Mouse (Mus musculus): ENCODE data around the gene Selenoo. TPM values are rescaled to one million over a fixed set of nuclear protein-coding genes. Genes with fewer than 3 reads are reported as not detected.

The Selenoo gene
- 10 to 100 TPM; 29.8 to 29.9 TPM for total RNA-seq (2021)
- long read RNA-seq, experiment 1, transcript Selenoo-201 (9 exons, 2,383 nt) = major isoform, 93 of 109 reads
- long read RNA-seq, experiment 1, partial matches to known transcripts = 7 of 109 reads
- long read RNA-seq, experiment 1, other reads (novel, unspliced or antisense) = 9 of 109 reads
- long read RNA-seq, experiment 2, transcript Selenoo-201 (9 exons, 2,383 nt) = major isoform, 50 of 61 reads
- long read RNA-seq, experiment 2, partial matches to known transcripts = 3 of 61 reads
- long read RNA-seq, experiment 2, other reads (novel, unspliced or antisense) = 8 of 61 reads

DNA sequence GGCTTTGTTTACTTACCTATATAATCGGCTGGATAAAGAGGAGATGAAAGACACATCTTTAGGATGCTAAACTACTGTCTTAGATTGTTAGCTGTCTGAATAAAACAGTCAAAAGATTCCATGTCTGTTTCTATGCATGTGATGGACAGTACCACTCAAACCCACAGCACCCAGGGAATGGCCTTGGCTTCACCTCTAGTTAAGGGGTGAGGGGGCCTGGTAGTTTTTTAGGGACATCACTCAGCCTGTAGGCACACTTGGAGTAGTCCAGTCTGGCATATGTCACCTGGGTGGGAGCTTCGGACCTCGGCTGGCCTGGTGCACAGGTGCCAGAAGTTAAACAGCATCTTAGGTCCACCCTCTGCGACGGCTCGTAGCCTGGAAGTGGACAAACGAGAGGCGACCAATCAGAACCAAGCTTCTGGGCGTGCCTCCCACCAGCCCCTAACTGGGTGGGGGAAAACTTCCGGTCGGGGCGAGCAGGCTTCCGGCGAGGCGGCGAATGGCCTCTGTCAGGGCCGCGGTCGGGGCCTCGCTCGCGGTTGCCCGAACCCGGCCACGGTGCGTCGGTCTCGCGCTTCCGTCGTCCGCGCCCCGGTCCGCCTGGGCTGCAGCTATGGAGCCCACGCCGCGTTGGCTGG lies at the start of gene Selenoo:
Gene Selenoo, plus strand, starts transcription at position 478 of the 641 bp plus-strand sequence.
- DNase-seq = peak; percentile 95

DNA sequence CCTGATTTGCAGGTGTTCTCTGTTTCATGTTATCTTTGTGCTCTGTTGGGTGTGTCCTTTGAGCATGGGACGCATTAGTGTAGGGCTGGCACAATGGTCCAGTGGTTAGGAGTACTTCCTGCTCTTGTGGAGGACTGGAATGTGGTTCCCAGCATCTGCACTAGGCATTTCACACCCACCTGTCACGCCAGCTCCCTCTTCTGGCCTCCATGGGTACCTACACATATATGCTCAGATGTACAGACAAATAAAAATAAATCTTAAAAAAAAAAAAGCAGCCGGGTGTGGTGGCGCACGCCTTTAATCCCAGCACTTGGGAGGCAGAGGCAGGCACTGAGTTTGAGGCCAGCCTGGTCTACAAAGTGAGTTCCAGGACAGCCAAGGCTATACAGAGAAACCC lies 44.5 kb upstream of the Selenoo start:
- DNase-seq = no peak

DNA sequence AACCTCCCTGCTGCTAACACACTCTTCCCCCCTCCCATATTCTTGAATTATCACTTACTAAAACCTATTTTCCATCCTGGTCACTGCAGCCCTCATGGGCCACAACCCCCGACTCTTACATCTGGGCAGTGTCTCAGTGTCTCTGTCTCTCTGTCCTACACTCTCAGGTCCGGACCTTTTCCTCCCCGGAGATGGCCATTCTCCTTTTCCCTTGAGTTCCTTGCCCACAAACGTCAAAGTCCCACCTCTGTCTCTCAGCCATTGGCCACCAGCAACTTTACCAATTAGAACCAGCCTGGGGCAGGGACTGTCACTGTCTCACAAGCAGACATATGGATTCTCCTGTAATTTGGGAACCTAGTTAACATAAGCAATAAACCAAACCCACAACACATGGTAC lies 42.5 kb upstream of the Selenoo start:
- no peak for DNase-seq

DNA sequence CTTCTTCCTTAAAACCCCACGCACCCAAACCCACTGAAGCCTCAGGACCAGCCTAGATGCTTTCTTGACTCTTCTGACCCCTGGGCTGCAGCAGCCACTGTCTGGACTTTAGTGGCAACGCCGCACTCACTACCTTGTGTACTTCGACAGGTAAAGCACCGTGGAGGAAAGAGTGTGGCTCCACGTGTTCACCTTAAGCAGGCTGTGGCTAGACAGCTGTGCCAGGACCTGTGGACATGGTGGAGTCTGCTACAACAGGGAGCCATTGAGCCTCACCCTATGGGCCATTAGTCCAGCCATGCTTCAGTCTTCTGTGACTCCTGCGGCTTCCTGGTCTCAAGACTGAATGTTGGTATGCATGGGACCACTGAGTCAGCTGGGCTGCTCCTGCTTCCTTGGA lies 34.2 kb upstream of the Selenoo start:
- no peak for DNase-seq

DNA sequence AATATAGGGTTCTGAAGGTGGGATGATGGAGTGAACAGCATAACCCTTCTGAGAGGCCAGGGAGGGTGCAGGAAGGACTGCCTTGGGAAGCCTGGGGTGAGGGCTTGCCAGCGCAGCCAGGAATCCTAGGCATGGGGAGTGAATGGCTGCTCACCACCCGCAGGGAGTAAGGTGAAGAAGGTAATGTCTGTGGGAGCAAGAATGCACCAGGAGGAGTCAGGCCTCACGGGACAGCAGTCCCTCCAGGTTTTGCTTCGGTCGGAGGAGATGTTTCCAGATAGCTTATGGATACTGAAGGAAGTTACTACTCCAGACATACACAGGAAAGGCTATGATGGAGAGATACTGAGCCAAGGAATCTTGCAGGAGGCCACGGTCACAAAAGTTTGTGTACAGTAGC lies 30.1 kb upstream of the Selenoo start:
- no peak for DNase-seq

DNA sequence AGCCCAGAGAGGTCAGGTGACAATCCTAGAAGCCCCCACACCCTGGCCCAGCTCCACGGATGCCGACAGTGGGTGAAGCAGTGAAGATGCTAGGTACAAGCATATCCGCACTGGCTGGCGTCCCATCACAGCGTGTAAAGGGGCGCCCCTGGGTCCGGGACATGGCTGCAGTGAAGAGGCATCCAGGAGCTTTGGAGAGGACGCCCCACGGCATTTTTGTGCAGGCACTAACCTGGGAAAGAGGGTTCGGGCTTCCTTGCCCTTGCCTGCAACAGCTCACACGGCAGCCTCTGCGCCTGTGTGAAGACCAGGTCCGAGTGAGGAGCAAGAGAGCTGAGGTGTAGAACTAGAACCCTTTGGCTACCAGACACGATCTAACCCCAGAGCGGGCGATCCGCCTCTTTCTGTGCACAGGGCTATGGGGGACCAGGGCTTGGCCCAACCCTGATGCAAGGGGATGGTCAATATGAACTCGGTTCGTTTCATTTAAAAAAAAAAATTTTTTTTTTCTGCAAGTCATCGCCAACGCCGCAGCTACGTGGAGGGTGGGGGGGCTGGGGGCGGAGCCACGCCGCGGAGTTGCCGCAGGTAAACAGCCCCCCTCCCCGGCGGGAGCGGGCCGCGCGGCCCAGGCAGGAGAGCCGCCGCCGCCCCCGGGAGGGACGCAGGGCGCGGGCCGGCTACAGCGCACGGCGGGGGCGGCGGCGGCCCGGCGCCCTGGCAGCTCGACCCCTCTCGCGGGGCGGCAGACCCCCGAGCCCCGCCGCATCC lies 29.5 kb upstream of the Selenoo start, which contains the start of gene Panx2:
Gene Panx2, plus strand, starts transcription at position 574 of the 771 bp plus-strand sequence.
- DNase-seq = no peak

DNA sequence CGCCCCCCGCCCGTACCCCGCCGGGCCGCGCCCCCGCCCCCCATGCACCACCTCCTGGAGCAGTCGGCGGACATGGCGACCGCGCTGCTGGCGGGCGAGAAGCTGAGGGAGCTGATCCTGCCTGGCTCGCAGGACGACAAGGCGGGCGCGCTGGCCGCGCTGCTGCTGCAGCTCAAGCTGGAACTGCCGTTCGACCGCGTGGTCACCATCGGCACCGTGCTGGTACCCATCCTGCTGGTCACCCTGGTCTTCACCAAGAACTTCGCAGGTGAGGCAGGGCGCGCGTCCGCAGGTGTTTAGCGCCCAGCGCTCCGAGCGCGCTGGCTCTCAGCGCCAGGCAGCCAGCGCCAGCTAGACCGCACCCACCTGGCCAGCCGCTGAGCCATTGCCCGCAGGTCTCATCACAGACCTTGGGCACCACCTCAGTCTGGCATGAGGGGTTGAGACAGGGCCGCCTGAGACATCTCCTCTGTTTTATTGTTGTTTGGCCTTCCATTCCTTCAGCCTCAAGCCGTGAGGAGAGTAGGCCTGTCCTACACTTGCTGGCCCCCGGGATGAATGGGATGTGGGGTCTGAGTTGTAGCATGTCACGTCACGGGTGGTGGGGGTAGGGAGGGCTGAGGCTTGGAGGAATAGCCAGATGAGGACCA lies 28.7 kb upstream of the Selenoo start:
- peak; percentile 50 for DNase-seq

DNA sequence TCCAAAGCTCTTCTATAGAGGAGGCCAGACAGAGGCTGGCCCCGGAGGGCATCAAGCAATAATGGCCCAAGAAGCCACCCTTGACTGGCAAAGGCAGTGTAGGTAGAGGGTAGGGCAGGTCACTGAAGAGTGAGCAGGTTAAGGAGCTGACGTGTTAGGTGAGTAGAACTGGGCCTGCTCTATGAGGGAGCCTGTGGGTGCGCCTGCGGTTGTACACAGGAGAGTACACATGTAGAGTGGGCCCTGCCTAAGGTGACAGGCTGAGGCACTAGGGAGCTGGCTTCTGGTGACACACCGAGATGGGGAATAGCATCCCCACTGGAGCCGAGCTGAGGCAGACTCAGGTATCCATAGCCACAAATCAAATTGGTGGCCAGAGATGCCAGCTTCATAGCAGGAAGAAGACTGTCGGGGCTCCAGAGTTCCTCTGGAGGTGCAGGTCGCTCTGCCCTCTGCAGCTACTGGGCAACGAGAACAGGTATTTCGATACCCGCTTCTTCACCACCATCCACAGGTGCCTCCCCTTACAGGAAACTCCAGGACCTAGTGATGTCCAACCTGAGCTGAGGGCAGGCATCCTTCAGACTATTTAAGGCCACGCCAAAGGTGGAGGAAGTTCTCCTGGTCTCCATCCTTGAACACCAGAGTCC lies 27.9 kb upstream of the Selenoo start:
- no peak for DNase-seq

DNA sequence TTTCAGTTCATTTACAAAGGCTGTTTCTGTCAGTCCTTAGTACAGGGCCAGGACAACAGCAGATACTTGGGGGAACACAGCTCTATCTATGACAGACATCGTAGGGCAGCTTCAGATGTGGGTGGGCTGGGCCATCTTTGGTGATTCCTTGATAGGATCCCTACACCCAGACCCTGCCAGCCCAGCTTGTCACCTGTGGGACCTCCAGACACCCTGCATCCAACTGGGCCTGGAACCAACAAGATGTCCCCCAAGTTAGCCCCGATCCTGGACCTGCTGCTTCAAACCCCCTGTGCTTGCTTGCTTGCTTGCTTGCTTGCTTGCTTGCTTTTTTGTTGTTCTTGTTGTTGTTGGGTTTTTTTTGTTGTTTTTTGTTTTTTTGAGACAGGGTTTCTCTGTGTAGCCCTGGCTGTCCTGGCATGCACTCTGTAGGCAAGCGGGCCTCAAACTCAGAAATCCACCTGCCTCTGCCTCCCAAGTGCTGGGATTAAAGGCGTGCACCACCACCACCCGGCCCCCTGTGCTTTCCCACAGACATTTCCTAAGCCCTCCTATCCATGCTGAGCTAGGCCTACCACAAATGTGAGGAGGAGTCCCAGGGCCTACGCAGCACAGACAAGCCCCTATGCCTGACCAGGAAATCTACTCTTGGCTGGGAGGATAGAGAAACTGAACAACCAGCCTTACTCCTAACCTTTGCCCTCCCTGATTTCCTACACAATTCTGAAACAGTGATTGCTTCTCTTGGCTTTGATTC lies 26.9 kb upstream of the Selenoo start:
- no peak for DNase-seq

DNA sequence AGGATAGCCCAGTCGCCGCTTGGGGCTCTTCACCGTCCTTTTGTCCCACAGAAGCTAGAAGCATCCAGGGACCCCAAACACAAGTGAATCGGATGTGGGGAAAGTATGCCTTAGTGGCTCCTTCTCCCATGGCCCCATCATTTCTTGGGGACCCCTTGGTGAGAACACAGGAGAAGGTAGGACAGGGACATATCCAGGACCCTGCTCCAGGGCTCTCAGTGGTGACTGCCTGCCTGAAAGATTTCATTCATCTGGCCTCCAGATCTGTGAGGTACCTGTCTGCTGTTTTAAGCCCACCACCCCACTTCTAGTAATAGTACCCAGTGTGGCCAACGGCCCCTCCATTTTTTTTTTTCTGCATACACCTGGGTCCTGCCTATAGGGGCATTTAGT lies 26.4 kb upstream of the Selenoo start:
- DNase-seq = no peak

DNA sequence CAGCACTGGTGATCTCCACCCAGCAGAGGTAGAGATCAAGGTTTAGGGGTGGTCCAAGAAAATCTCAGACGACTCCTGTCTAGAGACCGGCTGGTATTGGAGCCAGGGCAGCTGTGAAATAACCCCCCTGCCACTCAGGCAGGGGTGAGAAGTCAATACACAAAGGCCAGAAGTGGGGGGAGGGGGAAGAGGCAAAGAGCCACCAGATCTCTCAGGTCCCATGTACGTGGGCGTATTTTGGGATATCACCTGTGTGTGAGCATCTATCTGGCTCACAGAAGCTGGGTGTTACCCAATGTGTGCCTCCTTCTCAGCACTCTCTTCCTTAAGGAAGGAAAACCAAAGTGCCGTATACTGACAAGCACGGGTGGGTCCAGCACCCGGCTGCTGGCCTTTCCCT lies 25.9 kb upstream of the Selenoo start:
- no peak for DNase-seq

DNA sequence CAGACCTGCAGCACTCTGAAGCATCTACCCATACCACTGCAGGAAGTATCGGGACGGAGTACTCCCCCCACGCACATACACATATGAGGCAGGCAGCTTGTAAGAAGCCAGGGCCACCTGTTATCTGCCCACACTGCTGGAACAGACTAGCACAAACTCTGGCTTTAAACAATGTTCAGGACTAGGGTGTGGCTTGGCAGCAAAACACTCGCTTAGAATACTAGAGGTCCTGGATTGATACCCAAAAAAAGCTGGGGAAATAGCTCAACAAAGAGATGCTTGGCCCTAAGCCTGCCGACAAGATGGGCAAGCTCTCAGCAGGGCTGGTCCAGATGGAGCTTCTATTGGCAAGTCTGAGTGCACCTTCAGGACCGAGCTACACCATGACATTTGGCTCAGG lies 25.3 kb upstream of the Selenoo start:
- no peak for DNase-seq

DNA sequence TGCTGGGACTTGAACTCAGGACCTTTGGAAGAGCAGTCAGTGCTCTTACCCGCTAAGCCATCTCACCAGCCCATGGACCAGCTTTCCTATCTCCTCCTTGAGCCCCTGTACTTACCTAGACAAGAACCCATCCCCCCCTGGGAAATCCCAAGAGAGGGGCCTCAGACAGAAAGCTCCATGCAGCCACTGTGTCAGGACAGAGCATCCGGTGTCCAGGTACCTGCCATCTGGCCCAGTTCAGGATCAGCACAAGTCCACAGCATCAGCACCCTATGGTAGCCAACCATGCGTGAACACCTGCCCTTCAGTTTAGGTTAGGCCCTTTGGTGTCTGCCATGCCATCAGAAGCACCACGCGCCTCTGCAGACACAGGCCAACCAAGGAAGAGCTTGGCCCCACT lies 24.0 kb upstream of the Selenoo start:
- DNase-seq = peak; percentile 0

DNA sequence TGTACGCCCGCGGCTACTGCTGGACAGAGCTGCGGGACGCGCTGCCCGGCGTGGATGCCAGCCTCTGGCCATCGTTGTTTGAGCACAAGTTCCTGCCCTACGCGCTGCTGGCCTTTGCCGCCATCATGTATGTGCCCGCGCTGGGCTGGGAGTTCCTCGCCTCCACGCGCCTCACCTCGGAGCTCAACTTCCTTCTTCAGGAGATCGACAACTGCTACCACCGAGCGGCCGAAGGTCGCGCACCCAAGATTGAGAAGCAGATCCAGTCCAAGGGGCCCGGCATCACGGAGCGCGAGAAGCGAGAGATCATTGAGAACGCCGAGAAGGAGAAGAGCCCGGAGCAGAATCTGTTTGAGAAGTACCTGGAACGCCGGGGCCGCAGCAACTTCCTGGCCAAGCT lies 21.3 kb upstream of the Selenoo start:
- DNase-seq = no peak

DNA sequence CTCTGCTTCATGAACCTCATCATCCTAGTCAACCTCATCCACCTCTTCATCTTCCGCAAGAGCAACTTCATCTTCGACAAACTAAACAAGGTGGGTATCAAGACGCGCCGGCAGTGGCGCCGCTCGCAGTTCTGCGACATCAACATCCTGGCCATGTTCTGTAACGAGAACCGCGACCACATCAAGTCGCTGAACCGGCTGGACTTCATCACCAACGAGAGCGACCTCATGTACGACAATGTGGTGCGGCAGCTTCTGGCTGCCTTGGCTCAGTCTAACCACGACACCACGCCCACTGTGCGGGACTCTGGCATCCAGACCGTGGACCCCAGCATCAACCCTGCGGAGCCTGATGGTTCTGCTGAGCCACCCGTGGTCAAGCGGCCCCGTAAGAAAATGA lies 20.7 kb upstream of the Selenoo start:
- DNase-seq = no peak

DNA sequence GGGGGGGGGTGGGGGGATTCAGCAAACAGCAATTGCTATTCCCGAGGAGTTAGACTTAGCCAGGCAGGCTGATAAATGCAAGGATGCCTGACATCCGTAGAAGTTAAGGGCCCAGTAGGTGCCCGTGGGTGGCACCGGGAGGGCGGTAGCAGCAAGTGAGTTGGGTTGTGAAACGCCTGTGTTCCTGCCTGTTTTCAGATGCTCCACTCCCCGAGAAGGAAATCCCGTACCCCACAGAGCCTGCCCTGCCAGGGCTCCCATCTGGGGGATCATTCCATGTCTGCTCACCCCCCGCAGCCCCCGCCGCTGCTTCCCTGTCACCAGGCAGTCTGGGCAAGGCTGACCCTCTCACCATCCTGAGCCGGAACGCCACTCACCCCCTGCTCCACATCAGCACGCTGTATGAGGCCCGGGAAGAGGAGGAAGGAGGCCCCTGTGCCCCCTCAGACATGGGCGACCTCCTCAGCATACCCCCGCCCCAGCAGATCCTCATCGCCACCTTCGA lies 19.5 kb upstream of the Selenoo start:
- no peak for DNase-seq

DNA sequence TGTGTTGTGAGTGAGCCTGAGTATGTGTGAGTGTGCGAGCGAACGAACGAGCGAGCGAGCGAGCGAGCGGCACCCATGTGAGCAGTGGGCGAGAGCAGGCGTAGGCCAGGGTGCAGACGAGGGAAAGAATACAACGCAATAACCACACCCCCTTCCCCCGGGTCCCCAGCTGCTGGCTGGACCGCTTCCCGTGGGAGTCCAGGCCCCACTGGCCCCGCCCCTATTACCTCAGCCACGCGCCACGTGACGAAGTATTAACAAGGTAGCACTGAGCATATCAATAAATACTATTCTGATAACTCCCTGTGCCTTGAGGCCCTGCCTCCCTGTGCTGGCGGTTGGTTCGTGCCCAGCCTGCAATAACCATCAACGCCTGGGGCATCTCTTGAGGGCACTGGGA lies 18.3 kb upstream of the Selenoo start:
- DNase-seq = no peak

DNA sequence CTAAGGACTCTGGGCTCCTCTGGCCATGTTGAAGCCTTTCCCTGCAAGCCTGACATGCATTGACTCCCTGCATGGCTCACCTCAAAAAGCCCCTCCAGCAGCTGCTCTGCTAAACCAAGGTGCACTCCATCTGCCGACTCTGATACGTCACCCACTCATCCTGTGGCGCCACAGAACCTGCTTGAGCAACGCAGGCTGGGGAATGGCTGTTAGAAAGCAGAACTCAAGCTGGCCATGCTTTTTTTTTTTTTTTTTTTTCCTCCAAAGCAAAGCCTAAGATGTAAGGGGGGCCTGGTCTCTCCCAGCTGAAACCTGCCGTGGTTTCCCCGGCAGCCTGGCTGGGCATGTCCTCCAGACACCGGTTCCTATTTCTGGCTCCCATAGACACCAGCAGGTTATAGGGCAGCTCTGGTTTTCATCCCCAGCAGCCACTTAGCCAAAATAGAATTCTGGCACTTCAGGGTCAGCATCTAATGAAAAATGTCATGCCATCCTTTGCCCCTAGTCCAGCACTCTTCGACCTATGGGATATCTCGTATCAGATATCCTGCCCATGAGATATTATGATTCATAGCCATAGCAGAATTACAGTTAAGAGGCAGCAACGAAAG lies 14.8 kb upstream of the Selenoo start:
- no peak for DNase-seq

DNA sequence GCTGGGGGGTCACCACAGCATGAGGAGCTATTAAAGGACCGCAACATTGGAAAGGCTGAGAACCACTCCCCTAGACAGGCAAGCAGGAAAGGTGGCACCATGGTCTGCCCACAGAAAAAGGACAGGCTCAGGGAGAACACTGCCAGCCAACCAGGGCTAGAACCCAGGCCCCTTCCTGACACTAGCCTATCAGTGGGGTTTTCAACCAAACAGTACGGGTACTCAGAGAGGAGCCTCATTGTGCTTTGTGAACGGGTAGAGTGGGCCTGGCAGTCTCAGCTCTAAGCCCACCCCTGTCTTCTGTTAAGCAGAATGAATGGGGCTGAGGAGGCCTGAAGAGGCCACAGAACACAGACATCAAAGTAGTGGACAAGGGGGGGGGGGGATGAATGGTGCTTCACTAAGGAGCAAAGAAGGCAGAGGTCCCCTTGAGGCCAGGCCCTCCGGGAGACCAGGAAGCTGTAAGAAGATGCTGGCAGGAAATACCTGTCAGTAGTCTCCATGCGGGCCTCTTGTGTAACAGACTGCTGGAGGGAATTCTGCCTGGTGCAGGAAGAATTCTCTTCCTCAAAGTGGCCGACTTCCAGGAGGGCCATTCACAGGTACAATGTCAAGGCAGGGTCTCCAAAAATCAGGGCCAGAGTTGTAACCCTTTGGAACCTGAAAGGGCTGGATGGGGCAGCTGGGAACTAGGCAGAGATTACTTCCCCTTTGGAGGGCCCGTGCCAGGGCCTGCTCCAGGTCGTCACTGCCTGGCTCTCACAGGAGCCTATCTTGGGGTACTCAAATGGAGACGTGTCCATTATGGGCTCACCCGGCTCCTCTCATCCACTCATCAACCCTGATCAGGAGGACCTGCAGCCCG lies 14.0 kb upstream of the Selenoo start, which contains the start of gene Trabd:
Gene Trabd, plus strand, starts transcription at position 512 of the 865 bp plus-strand sequence.
- DNase-seq = peak; percentile 28

Data from adrenal gland, postnatal 10 days (tissue).